Mouse (Mus musculus) liver, postnatal 0 days (tissue): Measurements from ENCODE around the gene Ifnb1.

Source experiments
- CTCF ChIP-seq: sonication (generic); IDR thresholded peaks from 2 replicates; pipeline ENCODE4 v1.5.1; 2016; ENCODE audit warnings: antibody characterized with exemption, low read depth
- EP300 ChIP-seq: IDR thresholded peaks from 2 replicates; pipeline ENCODE4 v1.6.1; 2016; ENCODE audit warnings: antibody characterized with exemption, low read depth, mild to moderate bottlenecking

GRCm38 (mm10) chr4:88503753-88504152, 18.8 kb downstream of the Ifnb1 start:
- no peak for TF ChIP-seq EP300
- TF ChIP-seq CTCF = no peak
